Mouse (Mus musculus) gastrocnemius, postnatal 14 days (tissue): ENCODE results near the gene Gzmb. TPM values are rescaled to one million over a fixed set of nuclear protein-coding genes. Genes with fewer than 3 reads are reported as not detected.
"Not testable (repeated sequence)": the region's sequence is repeated elsewhere in the genome, so short reads cannot be mapped to it uniquely, and the experiment has no call there.

Experiments used
- DNase-seq: peaks from one replicate; pipeline ENCODE4 v3.0.0; 2021; ENCODE audit warnings: mixed read lengths
- intact Hi-C: fragments of 180-260 bp; cut with DNase I; formaldehyde crosslinking; loops from one replicate; pipeline ENCODE4 v1.15.1; 2025; ENCODE audit warnings: low total_unique reads
- long read RNA-seq, 2 experiments: library from polyadenylated mRNA; stranded (forward); transcript quantifications; one replicate each; pipeline ENCODE4 v2.0.0; 2021
- total RNA-seq, 2 experiments: library from RNA; stranded (reverse); gene quantifications; 2 replicates each; pipeline ENCODE4 v1.2.3; 2021

The Gzmb gene
- total RNA-seq = not detected
- long read RNA-seq, experiment 1 = 0 reads
- long read RNA-seq, experiment 2 = 0 reads

DNA sequence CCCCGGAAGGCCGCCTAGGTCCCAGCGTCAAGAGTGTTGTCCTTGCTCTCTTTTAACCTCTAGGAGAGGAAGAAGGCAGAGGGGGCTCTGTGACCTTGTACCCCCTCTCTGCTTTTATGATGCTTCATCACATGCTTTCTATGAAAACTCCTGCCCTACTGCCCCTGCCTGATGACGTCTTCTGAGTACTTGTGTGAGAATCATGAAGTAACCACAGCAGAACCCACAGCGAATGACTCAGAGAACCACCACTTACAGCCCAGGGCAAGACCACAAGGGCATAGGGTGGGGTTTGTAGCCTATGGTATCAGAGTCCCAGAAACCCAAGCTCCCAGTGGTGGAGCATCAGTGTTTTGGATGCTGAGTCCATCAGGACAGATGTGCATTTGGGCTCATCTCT, at the start of gene Gzmb:
TSS of gene Gzmb (minus strand) at position 108 of the 400 bp plus-strand sequence.
- intact Hi-C loops = no loop called here
- DNase-seq = no peak

DNA sequence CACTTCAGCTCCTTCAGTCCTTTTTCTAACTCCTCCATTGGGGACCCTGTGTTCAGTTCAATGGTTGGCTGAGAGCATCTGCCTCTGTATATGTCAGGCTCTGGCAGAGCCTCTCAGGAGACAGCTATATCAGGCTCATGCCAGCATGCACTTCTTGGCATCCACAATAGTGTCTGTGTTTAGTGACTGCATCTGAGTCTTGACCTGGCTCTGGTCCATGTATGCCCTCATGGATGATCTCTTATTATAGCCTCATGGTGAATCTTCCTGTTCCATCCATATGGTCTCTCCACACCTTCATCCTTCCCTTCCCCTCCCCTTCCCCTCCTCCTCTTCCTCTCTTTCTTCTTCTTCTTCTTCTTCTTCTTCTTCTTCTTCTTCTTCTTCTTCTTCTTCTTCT, 49.7 kb upstream of the Gzmb start:
- DNase-seq = not testable (repeated sequence)
- intact Hi-C loops = loop anchor here (10.0 kb wide), 1 partner anchor 83 kb away; no protein-coding TSS in a partner anchor

DNA sequence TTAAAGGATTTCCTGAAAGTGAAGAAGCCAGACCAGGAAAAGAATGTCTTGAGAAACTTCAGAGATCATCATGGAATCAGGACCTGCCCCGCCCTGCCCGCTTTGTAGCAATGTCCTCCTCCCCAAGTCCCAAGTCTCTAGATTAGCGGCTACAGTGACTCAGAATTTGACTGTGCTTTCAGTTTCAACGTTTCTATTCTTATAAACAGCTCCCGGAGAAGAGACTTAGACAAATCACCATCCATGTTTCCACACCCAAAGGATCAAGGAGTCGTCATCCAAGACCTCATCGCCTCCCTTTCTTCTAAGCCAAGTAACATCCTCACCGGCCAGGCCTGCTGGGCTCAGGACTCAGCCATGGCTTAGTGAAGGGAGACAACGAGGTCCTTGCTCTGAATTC, 48.2 kb upstream of the Gzmb start:
- intact Hi-C loops = loop anchor here (10.0 kb wide), 1 partner anchor 85 kb away; no protein-coding TSS in a partner anchor
- DNase-seq = no peak

DNA sequence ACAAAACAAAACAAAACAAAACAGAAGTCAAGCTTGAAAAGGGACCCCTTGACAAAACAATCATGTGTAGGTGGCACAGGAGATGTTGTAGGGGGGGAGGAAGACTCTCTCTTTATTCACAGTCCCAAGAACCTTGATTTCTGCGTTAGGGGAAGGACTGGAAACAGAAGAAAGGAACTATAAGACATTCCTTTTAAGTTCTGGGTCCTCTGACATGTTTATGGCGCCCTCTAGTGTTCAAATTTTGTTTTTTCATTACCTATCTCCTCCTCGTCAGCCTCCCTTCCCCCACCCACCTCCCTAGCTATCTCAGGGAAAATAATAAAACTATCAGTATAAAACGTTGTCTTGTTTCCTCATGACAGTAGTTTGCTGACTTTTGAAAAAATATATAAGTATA, 42.1 kb upstream of the Gzmb start:
- intact Hi-C loops = loop anchor here (10.0 kb wide), 1 partner anchor 99 kb away; no protein-coding TSS in a partner anchor
- DNase-seq = no peak

DNA sequence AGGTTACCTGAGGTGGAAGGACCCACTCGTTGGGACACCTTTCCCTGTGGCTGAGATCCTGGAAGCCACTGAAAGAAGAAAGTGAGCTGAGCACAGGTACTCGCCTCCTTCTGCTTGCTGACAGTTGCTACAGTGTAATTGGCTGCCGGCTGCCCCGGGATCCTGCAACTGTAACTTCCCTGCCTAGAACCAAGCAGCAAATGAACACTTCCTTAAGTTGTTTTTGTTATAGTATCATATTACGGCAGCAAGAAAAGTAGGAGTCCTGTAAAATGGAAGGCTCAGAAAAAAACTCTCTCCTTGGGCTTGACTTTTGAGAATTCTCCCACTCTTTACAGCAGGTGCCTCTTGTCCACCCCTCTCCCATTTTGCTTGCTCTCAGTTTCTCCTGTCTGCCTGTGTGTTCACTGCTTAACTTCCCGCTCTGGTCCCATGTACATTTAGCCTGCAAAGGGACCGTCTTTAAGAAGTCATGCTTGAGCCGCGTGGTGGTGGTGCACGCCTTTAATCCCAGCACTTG, 41.5 kb upstream of the Gzmb start:
- intact Hi-C loops = loop anchor here (10.0 kb wide), 1 partner anchor 99 kb away; no protein-coding TSS in a partner anchor
- DNase-seq = no peak

DNA sequence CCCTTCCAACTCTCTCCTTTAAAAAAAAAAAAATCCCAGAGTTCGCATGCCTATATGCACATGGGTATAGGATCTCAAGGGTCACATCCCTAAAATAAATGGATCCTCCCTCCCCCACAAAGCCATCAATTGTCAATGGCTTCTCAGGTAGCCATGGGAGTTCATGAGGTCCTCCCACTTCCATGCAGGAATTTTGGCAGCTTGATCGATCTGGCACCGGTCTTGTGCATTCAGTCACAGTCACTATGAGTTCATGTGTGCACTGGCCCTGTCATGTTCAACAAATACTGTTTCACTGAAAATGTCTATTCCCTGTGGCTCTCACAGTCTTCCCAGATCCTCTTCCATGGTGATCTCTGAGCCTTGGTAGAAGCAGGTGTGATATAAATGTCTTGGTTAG, 40.0 kb upstream of the Gzmb start:
- no peak for DNase-seq
- intact Hi-C loops = loop anchor here (10.0 kb wide), 1 partner anchor 97 kb away; no protein-coding TSS in a partner anchor

DNA sequence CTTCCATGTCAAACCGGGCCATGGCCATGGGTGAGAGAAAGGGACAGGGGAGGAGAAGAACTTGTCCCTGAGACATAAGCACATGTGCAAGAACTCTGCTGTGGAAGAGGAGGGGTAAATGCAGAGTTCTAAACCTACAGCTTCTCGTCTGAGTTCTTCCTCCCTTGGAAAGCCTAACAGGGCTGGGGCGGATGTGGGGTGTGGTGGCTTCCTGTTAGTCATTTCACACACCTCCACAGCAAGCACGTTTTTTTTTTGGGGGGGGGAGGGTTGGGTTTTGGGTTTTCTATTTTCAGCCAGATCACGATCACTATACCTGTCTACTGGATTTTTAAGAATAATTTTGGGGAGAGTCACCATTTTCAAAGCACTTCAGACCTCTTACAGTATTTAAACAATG, 34.7 kb upstream of the Gzmb start:
- intact Hi-C loops = no loop called here
- DNase-seq = no peak

DNA sequence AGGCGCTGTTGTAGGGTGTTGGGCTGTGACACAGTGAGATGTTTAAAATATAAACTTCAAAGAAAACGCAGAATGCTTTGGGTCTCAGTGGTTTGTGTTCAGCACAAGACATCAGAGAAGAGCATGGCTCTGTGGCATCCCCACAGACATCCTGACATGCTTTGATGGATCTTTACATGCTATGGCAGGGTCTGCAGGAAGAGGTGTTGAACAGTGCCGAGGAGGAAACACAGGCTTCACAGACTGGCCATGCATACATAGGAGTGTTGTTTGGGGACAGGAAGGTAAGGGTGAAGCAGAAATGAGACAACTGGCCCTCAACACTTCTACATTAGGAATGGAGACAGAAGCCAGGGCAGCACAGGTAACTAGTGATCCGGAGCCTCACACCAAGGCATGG, 34.0 kb upstream of the Gzmb start:
- no peak for DNase-seq
- intact Hi-C loops = no loop called here

DNA sequence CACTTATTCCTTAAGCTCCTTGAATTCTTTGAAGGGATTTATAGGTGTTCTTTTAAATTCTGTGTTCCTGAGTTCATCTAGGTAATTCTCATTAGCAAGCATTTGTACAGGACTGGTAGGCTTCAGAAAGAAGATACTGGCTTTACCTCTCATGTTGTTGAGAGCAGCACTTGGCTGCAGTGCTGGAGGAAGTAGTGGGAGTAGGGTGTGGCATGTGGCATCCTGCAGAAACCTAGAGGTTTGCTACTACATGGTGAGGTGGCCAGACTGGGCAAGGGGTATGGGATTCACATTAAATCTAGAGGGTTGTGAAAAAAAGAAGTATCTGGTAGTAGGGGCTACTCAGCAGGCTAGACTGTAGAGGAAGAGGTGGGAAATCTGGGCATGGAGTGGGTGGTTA, 31.1 kb upstream of the Gzmb start:
- no peak for DNase-seq
- intact Hi-C loops = no loop called here

DNA sequence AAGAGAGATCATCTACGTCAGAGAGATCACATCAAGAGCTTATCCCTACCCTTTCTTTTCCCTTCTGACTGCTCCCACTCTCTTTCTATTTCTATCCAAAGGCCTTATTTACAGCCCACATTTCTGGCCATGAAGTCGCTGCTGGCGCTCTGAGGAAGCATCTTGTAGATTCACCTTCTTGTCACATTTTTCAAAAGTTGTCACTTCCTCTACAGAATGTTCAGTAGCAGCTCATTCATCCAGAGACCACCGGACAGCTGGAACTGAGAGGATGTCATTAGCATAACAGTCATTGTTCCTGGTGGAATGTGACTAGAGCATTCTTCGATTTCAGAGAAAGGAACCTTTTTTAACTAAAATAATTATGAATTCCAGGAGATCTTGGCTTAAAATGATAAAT, 26.6 kb upstream of the Gzmb start:
- DNase-seq = no peak
- intact Hi-C loops = no loop called here

DNA sequence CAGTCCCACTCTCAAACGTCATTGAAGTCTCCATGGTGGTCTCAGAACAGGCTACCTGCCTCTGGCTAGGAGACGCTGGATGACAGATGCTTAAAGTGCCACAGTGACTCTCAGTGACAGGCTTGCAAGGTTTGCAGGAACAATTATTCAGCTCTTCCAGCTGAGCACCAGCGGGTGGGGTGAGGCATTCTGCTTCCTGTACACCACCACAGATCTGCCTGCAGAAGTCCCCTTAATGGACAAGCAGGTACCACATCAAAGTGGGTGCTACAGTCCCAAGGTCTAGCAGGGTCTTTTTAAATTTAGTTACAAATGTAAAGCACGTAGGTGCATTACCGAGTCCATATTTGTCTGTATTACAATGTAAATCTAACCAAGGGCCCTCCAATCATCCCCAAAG, 25.7 kb upstream of the Gzmb start:
- intact Hi-C loops = no loop called here
- no peak for DNase-seq

DNA sequence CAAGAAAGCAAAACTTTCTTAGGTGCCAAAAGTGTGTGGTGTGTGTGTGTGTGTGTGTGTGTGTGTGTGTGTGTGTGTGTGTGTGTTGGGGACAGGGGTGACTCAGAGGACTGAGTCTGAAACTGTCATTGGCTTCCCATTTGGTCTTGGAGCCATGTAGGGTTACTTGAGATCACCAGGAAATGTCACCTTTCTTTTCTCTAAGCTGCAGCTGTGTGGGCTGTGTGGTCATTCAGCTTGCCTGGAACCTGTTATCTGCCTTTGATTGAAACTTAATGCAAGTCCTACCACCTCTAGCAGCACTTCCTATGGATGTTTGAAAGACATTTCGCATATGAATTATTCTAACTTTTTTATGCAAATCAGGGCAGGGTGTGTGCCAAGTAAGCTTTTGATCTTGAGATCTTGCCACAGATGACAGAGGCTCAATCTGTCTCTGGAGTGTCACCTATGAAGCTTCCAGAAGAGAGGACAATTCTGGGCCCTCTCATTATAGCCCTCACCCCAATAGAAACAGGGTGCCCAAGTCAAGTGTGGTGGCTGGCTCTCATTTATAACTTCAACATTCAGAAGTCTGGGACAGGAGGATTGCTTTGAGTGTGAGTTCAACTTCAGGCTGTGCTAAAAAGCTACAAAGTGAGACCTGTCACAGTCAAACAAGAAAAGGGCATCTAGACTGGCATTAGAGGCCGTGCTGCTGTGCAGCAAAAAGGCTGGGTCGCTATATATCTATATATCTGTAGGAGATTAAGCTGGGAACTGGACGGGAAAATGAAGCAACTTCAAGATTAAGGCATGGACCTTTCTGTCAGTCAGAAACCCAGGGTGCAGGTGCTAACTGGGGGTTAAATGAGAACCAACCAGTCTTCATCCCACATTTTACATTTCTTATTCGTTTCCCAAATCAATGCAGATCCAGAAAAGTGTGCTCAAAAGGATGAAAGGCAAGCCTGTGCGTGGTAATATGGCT, 22.6 kb upstream of the Gzmb start:
- intact Hi-C loops = no loop called here

DNA sequence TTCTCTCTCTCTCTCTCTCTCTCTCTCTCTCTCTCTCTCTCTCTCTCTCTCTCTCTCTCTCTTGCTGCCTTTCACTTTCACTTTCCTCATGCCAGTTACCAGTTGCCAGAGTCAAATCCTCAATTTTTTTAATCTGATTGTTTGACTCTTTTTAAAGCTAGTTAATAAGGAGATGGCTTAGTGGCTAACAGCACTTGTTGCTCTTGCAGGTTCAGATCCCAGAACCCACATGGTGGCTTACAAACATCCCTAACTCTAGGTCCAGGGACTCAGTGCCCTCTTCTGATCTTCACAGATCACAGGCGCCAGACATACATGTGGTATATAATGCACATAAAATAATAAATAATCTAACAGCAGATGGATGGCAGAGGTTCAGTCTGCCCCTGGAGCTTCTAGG, 21.8 kb upstream of the Gzmb start:
- DNase-seq = no peak
- intact Hi-C loops = no loop called here

More for the DNA sequence above, 22.6 kb upstream of the Gzmb start:
- DNase-seq = no peak

DNA sequence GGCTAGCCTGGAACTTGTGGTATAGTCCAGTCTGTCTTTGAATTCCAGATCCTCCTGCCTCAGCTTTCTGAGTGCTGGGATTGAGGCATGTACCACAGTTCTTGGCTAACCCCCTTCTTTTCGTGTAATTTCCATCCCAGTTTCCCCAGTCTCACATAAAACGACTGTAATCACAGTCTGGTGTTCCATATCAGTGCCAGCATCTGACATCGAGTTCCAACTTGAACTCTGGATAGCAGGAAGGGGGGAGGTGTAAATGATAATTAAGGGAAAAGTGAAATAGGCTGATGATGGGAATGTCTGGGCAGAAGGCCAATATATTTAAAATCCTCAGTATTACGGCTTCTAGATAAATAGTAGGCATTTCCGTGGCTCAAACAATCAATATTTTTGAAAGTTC, 19.0 kb upstream of the Gzmb start:
- intact Hi-C loops = no loop called here

DNA sequence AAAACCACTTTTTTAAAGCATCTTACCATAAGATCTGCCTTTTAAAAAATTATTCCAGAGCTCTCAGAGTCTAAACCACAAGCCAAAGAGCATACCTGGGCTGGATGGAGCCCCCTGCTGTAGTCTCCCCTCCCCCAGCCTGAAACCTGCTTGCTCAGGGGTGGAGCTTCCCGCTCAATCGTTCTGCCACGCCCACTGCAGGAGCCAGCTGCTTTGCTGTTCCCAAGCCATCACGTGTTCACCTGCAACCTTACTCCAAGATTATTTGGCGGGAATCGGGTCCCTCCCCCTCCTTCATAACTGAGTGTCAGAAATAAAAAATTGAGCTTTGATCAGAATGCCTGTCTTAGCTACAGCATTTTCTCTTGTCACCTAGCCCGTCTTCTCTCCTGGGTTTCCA, 16.6 kb upstream of the Gzmb start:
- not testable (repeated sequence) for DNase-seq

More for the DNA sequence above, 19.0 kb upstream of the Gzmb start:
- DNase-seq = no peak

DNA sequence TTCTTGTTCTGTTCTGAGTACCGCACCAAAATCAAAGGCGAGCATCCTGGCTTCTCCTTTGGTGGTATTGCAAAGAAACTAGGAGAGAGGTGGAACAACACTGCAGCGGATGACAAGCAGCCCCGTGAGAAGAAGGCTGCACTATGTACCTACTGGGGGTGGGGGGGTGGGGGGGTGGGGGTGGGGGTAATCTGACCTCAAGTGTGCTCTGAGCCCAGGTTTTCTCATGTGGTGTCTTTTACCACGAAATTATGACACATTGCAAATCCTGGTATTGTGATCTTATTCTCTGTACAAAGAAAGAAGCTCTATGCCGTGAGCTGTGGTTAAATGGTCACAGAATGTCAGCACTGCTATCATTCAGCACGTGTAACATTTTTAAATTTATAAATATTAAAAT, 14.0 kb upstream of the Gzmb start:
- intact Hi-C loops, DNase-seq: not testable (repeated sequence)

More for the DNA sequence above, 16.6 kb upstream of the Gzmb start:
- intact Hi-C loops = not testable (repeated sequence)

DNA sequence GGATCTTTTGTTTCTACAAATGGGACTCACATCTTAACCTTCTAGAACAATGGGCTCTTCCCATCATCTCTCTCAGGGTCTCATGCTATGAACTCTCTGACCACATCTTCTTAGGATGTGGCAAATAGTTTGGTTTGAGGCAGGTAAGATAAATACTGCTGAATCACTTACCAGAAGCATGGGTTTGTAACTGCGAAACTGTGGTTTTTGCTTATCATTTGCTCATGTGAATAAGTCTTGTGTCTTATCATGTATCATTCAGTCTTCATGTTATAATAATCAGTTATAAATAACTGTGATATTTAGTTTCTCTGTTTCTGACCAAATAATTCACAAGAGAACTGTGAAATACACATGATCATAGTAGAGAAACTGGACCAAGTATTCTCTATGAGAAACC, 4.0 kb upstream of the Gzmb start:
- intact Hi-C loops = no loop called here
- DNase-seq = no peak

DNA sequence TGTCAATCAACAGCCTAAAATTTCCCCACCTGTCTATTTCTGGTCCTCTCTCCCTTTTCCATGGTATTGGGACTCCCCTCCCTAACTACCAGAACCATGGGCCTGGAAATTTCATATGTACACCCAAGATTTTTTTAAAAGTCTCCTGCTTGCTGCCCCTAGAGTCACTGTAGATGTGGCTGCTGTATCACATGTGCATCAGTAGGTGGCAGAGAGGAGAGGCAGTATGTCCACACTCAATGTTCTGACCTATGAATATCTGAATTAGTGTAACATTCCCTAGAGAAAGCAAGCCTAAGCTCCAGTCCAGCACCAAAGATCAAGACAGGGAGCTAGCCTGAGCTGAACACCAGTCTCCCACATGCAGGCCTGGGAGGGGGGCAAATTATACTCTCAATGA, 21.7 kb downstream of the Gzmb start:
- DNase-seq = no peak
- intact Hi-C loops = no loop called here

DNA sequence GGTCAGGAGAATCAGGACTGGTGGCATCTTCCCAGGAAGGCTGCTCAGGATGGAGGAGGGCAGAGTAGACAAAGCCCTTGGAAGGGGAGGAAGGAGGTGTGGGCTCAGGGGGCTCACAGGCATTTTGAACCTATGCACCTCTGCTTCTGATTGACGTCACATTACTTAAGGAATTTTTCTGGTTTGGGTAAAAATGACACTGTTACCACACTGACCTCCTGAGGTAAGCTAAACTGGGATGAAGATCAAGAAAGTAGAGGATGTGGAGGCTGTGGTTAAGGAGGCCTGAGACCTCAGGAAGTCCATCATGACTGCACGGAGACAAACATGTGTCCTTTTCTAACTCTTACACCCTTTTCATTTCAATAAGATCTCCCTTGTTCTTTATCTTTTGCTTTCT, 27.5 kb downstream of the Gzmb start, which contains the start of gene Gzmc:
TSS of gene Gzmc (minus strand) at position 101 of the 400 bp plus-strand sequence.
- no peak for DNase-seq
- intact Hi-C loops = no loop called here

DNA sequence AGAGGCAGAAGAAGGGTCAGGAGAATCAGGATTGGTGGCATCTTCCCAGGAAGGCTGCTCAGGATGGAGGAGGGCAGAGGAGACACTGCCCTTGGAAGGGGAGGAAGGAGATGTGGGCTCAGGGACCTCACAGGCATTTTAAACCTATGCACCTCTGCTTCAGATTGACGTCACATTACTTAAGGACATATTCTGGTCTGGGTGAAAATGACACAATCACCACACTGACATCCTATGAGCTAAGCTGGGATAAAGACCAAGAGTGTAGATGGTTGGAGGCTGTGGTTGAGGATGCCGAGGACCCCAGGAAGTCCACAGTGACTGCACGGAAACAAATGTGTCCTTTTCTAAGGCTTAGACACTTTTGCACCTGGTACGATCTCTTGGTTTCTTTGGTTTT, 50.7 kb downstream of the Gzmb start, which contains the start of gene Gzmf:
TSS of gene Gzmf (minus strand) at position 101 of the 400 bp plus-strand sequence.
- DNase-seq = no peak
- intact Hi-C loops = no loop called here
